Mouse (Mus musculus) heart, embryonic 14.5 days (tissue): ENCODE results near the gene Pank1. TPM values are rescaled to one million over a fixed set of nuclear protein-coding genes. Genes with fewer than 3 reads are reported as not detected.

ENCODE experiments used
- ATAC-seq: fragments of 200-750 bp; cut with Nextera tagmentation; 2 replicates; pipeline ENCODE4 v1.8.0; 2017; ENCODE audit warnings: low read depth, moderate TSS enrichment; ENCODE audit not compliant: insufficient number of reproducible peaks, insufficient read depth, low FRiP score
- H3K27ac ChIP-seq, 2 experiments: fragments of 200-500 bp in 1 of 2; fragments of 300-500 bp in 1 of 2; sonication (generic) in 1 of 2; replicated peaks in 1 of 2; 2 replicates each; pipeline ENCODE4 v1.5.1; 2012 to 2014; ENCODE audit warnings: low read depth in 2 of 2, low read length in 2 of 2, control low read depth in 1 of 2, mild to moderate bottlenecking in 1 of 2, mixed read lengths in 1 of 2; ENCODE audit not compliant: control insufficient read depth in 1 of 2, insufficient read depth in 1 of 2
- H3K27me3 ChIP-seq: fragments of 300-500 bp; sonication (generic); 2 replicates; pipeline ENCODE4 v1.6.1; 2014; ENCODE audit warnings: mild to moderate bottlenecking, low read length, control low read depth; ENCODE audit not compliant: control insufficient read depth, insufficient read depth
- H3K36me3 ChIP-seq: fragments of 300-500 bp; sonication (generic); 2 replicates; pipeline ENCODE4 v1.6.1; 2014; ENCODE audit warnings: mild to moderate bottlenecking, control low read depth, low read length, mixed read lengths; ENCODE audit not compliant: control insufficient read depth, insufficient read depth
- H3K4me1 ChIP-seq, 2 experiments: fragments of 200-500 bp in 1 of 2; fragments of 300-500 bp in 1 of 2; sonication (generic) in 1 of 2; 2 replicates each; pipeline ENCODE4 v1.6.1; 2012 to 2014; ENCODE audit warnings: low read length in 2 of 2, control low read depth in 1 of 2, mixed read lengths in 1 of 2; ENCODE audit not compliant: control insufficient read depth in 2 of 2, insufficient read depth in 2 of 2
- H3K4me2 ChIP-seq: fragments of 300-500 bp; sonication (generic); 2 replicates; pipeline ENCODE4 v1.6.1; 2014; ENCODE audit warnings: mild to moderate bottlenecking, low read length
- H3K4me3 ChIP-seq, 2 experiments: fragments of 200-500 bp in 1 of 2; fragments of 300-500 bp in 1 of 2; sonication (generic) in 1 of 2; 2 replicates each; pipeline ENCODE4 v1.5.1; 2012 to 2014; ENCODE audit warnings: low read length in 2 of 2, mild to moderate bottlenecking in 2 of 2, control low read depth in 1 of 2, low read depth in 1 of 2, moderate library complexity in 1 of 2; ENCODE audit not compliant: control insufficient read depth in 1 of 2, insufficient read depth in 1 of 2
- H3K9ac ChIP-seq: fragments of 300-500 bp; sonication (generic); 2 replicates; pipeline ENCODE4 v1.6.1; 2014; ENCODE audit warnings: mild to moderate bottlenecking, low read length
- H3K9me3 ChIP-seq: fragments of 300-500 bp; sonication (generic); 2 replicates; pipeline ENCODE4 v1.6.1; 2016; ENCODE audit warnings: low read length, control low read depth; ENCODE audit not compliant: control insufficient read depth
- WGBS: fragments of 180-500 bp; shearing (Covaris S2); extraction: QIAGEN DNeasy Blood & Tissue Kit; methylation state at CpG from one replicate; pipeline ENCODE4 v1.1.7; 2014; 5-methylcytosine and 5-hydroxymethylcytosine counted together
- polyA plus RNA-seq: library from polyadenylated mRNA; unstranded; fragments of >200 nt; fragmentation: Nextera tagmentation; extraction: Ambion mirVana; gene quantifications from 2 replicates; pipeline ENCODE4 v1.2.1, GENCODE M21; 2014

Gene Pank1
- polyA plus RNA-seq, 1 experiment from 2014 or later, result 19.4 TPM

DNA sequence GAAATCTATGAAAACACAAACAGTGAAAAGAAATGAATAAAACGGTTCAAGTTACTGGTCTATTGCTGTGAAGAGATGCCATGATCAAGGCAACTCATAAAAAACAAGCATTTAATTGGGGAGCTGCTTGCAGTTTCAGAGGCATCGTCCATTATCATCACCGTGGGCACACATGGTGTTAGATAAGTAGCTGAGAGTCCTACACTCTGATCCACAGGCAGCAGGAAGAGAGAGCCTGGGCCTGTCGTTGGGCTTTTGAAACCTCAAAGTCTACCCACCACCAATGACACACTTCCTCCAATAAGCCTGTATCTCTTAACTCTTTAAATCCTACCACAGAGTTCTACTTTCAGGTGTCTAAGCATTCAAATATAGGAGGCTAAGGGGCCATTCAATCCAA lies 15.8 kb upstream of the Pank1 start:
- Histone ChIP-seq H3K4me1 (no peaks in the 10 kb centered on the region), H3K9me3 (no peaks in the 10 kb centered on the region), H3K27ac (no peak overlapping the region), H3K4me3 (no peak overlapping the region), H3K4me2 (no peak overlapping the region), H3K27me3 (no peaks in the 10 kb centered on the region), H3K9ac (no peak overlapping the region), H3K36me3 (no peaks in the 10 kb centered on the region)
- WGBS, result 58% methylated on average over 4 of the region's 4 CpGs
- no peak for ATAC-seq

DNA sequence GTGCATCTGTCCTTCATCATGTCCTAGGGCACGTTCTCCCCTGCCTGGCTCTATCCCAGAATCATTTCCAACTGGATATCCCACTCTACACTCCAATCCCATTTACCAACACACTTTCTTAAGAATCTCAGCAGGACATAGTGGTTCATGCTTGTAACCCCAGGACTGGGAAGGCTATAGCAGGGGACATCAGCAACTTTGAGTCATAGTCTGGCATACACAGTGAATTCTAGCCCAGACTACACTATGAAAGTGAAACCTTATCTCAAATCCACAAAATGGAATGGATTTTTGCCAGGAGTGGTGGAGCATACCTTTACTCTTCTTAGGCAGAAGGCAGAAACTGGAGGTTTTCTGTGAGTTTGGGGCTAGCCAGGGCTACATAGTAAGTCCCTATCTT lies 12.3 kb upstream of the Pank1 start:
- WGBS, result 68% methylated on average over 1 of the region's 1 CpGs
- Histone ChIP-seq H3K36me3 (no peaks in the 10 kb centered on the region), H3K4me1 (no peaks in the 10 kb centered on the region), H3K27me3 (no peaks in the 10 kb centered on the region), H3K9me3 (no peaks in the 10 kb centered on the region), H3K4me3 (no peak overlapping the region), H3K4me2 (no peak overlapping the region), H3K9ac (no peak overlapping the region), H3K27ac (no peak overlapping the region)
- no peak for ATAC-seq

DNA sequence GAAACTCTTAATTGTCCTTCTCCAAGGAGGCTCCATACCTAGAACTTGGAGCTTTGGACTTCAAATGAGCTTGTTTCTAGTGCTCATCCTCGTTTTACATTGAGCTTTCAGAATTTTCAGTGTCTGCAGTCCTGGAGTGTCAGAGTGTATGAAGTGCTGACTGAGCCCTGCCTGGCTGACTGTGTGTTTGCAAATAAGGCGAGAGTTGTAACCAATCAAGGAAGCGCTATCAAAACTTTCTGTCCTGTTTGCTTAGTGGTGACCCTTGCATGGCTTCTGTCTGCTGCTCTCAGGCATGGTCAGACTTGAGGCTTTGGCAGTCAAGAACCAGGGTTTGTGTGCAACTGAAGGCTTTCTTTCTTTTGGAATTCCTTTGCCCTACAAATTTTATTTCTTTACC lies 11.7 kb upstream of the Pank1 start:
- 50% methylated on average over 3 of the region's 3 CpGs for WGBS
- Histone ChIP-seq H3K4me2 (no peak overlapping the region), H3K27me3 (no peaks in the 10 kb centered on the region), H3K9ac (no peak overlapping the region), H3K36me3 (no peaks in the 10 kb centered on the region), H3K9me3 (no peaks in the 10 kb centered on the region), H3K27ac (no peak overlapping the region), H3K4me1 (no peaks in the 10 kb centered on the region), H3K4me3 (no peak overlapping the region)
- no peak for ATAC-seq

DNA sequence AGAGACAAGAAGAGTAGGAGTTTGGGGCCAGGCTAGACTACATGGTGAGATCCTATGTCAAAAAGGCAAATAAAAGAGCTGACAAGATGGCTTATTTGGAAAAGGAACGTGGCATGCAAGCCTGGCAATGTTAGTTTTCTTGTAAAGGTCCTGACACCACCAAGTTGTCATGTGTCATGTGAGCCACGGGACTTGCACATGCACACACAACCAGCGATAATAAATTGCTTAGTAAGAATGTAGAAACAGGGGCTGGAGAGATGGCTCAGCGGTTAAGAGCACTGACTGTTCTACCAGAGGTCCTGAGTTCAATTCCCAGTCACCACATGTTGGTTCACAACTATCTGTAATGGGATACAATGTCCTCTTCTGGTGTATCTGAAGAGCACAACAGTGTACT lies 7.1 kb upstream of the Pank1 start:
- H3K4me3 ChIP-seq, result no peak overlapping the region
- H3K4me2 ChIP-seq, result no peak overlapping the region
- 80% methylated on average over 4 of the region's 4 CpGs for WGBS
- no peak for ATAC-seq
- H3K9ac ChIP-seq, result no peak overlapping the region
- no peaks in the 10 kb centered on the region for H3K9me3 ChIP-seq
- no peaks in the 10 kb centered on the region for H3K36me3 ChIP-seq
- no peak overlapping the region for H3K27ac ChIP-seq
- H3K4me1 ChIP-seq, result 0 out of 4 replicates have a peak, but pooled peaks cover 0 to 3% of the 10 kb centered on the region in 2 experiments
- no peaks in the 10 kb centered on the region for H3K27me3 ChIP-seq

DNA sequence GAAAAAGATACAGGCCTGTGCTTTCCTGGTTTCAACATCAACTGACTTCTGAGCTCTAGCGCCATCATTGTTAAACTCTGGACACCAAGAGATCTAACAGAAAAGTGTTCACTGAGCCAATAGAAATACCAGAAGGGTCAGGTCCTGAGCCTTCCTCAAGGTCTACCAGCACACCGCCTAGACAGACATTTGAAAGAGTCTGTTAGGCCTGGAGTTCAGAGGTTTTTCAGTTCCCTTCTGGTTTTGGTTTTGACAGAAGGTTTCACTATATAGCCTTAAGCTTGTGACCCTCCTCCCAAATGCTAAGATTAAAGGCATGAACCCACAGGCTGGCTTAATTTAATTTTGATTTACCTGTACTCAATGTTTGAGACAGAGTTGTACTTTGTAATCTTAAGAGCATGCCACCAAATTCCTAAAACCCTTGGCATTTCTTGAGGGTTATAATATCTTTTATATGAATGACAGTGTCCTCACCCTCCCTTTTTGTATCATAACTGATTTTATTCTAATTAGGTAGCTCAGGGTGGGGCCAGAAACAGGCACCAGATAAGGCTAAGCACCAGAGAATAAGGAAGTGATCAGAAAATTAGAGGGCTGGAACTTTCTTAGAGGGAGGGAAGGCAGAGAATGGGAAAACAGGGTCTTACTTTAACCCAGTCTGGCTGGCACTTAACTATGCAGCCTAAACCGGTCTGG lies 4.4 kb upstream of the Pank1 start:
- Histone ChIP-seq H3K36me3 (no peaks in the 10 kb centered on the region), H3K27me3 (no peaks in the 10 kb centered on the region), H3K9me3 (no peaks in the 10 kb centered on the region), H3K9ac (no peak overlapping the region), H3K4me1 (peaks cover 7 to 13% of the 10 kb centered on the region in 2 experiments), H3K27ac (no peak overlapping the region), H3K4me3 (no peak overlapping the region), H3K4me2 (no peak overlapping the region)
- 66% methylated on average over 3 of the region's 3 CpGs for WGBS
- ATAC-seq, result no peak

DNA sequence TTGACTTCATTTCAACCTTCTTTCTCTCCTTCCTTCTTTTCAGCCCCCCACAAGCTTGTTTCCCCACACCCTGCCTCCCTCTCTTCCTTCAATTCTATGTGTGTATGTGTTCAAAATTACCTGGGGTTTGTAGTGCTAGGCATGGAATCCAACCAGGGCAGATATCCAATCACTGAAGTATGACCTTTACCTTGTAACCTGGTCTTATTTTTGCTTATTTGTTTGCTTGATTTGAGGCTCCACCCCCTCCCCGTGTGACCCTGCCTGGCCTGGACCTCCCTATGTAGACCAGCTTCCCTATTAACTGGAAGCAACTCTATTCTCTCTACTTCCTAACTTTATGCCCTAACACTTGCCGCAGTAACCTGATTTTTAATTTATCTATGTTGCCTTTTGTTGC lies 3.2 kb upstream of the Pank1 start:
- no peak overlapping the region for H3K9ac ChIP-seq
- no peak for ATAC-seq
- H3K4me2 ChIP-seq, result no peak overlapping the region
- H3K4me1 ChIP-seq, result peaks cover 7 to 13% of the 10 kb centered on the region in 2 experiments
- WGBS, result 79% methylated on average over 2 of the region's 2 CpGs
- H3K4me3 ChIP-seq, result no peak overlapping the region
- no peaks in the 10 kb centered on the region for H3K9me3 ChIP-seq
- H3K36me3 ChIP-seq, result no peaks in the 10 kb centered on the region
- H3K27ac ChIP-seq, result no peak overlapping the region
- no peaks in the 10 kb centered on the region for H3K27me3 ChIP-seq

DNA sequence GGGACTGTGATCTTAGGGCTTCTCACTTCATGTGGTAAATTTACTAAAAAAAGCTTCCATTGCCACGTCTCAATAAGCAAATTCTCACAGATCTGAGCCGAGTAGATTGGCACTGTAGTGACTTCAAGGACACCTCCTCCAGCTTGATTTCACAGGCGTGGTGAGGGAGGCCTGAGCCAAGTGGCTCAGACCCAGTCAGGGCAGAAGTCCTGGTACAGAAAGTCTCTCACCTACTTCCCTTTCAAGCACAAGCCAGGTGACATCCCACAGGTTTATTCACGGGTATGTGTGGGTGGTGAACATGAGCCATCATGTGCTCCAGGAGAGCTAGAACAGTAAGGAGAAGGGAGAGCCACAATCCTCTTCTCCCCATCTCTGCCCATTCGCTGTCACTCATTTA lies 1.9 kb upstream of the Pank1 start:
- Histone ChIP-seq H3K27me3 (no peaks in the 10 kb centered on the region), H3K9me3 (no peaks in the 10 kb centered on the region), H3K36me3 (no peaks in the 10 kb centered on the region), H3K9ac (no peak overlapping the region), H3K4me3 (no peak overlapping the region), H3K27ac (no peak overlapping the region), H3K4me2 (no peak overlapping the region), H3K4me1 (peaks cover 9 to 19% of the 10 kb centered on the region in 2 experiments)
- ATAC-seq, result no peak
- 74% methylated on average over 5 of the region's 5 CpGs for WGBS

DNA sequence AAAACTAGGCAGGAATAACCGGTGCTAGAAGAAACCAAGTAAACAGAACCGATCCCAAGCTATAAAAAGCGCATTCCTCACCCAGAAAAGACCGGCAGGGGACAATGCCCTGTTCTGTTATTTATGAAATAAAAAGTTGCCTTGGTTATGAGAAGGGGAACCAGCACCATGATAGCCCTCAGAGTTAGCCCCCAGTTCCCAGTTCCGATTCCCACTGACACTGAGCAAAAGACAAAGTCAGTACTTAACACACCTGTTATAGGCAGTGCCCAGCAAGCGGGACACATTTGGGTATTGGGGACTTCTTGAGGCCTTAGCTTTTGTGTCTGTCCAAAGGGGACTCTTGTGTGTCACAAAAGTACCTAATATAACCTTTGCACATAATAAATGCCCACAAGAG lies 369 bp upstream of the Pank1 start:
- no peaks in the 10 kb centered on the region for H3K36me3 ChIP-seq
- WGBS, result 18% methylated on average over 6 of the region's 6 CpGs
- peak overlapping the region; percentile 84 for H3K4me2 ChIP-seq
- H3K4me1 ChIP-seq, result peaks cover 9 to 19% of the 10 kb centered on the region in 2 experiments
- H3K27me3 ChIP-seq, result no peaks in the 10 kb centered on the region
- H3K4me3 ChIP-seq, result peak overlapping the region; percentile 84 to 97
- H3K9me3 ChIP-seq, result no peaks in the 10 kb centered on the region
- no peak for ATAC-seq
- peak overlapping the region; percentile 98 to 99 for H3K27ac ChIP-seq
- peak overlapping the region; percentile 97 for H3K9ac ChIP-seq
